Mouse (Mus musculus): Measurements from ENCODE around the gene Dyrk1b. TPM values are rescaled to one million over a fixed set of nuclear protein-coding genes. Genes with fewer than 3 reads are reported as not detected.
A peak's percentile ranks its signal among the peaks of the same experiment; 100 is the strongest.

The Dyrk1b gene
- polyA plus RNA-seq, 1 experiment, result 53.7 TPM

DNA sequence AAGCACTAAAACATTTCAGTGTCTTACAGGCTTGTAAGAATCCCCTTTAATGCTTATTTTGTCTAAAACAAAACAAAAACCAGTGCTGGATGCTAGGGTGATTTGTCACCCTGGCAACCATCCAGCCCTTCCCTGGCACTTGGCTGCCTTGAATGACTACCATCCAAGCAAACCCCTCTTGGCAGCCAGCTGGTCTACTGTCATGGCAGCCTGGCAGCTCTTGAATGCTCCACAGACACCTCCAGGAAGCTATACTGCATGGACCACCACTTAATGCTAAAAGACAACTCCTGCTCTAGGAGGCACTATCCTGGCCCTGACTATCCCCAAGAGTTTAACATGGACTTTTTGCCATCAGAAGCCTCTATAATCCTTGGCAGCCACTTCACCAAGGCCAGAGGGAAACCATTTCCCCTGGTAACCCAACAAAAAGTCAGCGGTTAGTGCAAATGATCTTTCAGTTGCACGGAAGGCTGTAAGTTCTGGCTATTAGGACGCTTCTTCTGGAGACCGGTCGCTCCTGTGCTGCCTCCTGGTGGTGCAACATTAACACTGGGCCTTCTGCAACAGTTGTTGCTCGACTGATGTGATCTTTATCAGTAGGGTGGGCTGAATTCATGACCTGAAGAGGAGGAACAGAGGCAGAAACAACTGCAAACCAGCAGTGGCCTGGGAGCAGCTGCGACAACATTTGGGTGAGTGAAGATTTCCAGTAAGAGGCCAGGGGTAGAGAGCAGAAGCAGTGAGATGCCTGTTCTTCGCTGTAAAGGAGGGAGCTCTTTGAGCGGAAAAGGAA lies 10.8 kb upstream of the Dyrk1b start:
- 2% methylated on average over 9 of the region's 9 CpGs for WGBS
- H3K4me1 ChIP-seq (ENCODE audit: control insufficient read depth, insufficient read depth, low read length), result peaks cover 7% of the 10 kb centered on the region
- TF ChIP-seq POLR2A (IDR thresholded peaks at IDR 0.05; ENCODE audit: borderline replicate concordance, extremely low read depth, low read depth, low read length) (no peak), CTCF (IDR thresholded peaks at IDR 0.05; ENCODE audit: insufficient read depth, low read length) (peak; percentile 87)
- peak; percentile 57 for DNase-seq
- H3K4me3 ChIP-seq (replicated peaks; ENCODE audit: extremely low read depth, low read depth, low read length), result peak overlapping the region; percentile 65

DNA sequence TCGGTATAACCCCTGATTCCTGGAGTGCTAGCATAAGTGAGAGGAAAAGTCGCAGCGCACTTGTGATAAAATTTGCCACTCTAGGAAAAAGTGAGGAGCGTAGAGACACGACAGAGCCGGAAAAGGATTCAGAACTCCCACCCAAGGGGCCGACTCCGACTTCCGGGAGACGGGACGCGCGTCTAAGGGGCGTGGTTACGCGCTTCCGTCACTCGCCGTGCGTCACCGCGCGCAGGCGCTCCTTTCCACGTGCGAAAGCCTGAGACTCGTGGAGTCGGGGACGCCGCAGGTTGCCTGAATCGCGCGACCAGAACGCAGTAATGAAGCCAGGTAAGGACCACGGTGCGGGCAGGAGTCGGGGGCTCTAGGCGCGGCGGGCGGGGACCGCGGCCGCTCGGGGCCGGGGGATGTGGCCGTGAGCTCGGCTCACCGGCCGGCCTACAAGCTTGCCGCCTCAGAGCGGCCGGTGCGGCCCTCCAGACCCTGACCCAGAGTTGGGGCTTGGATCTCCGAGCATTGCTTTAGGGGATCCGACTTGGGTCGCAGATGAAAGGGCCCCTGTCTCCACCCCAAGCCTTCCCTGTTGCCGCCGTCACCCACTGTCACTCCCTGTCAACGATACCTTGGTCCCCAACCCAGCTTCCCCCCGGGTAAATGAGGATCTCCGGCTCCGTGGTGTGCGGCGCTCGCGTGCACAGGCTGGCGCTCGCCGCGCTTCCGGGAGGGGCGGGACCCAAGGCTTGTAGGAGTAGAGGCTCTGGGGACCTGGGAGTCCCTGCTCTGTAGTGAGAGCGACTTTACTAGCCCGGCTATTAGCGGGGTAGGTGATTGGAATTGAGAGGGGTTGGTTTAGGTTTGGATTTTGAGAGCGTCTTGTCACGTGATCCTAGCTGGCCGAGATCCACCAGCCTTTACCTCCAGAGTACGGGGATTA lies 9.5 kb upstream of the Dyrk1b start, which contains the start of gene Fbl:
TSS of gene Fbl (plus strand) at position 222 of the 934 bp plus-strand sequence.
- TF ChIP-seq POLR2A (IDR thresholded peaks at IDR 0.05; ENCODE audit: borderline replicate concordance, extremely low read depth, low read depth, low read length) (peak; percentile 72; the same call in 1 of the 2 replicates), CTCF (IDR thresholded peaks at IDR 0.05; ENCODE audit: insufficient read depth, low read length) (no peak)
- Histone ChIP-seq H3K4me1 (ENCODE audit: control insufficient read depth, insufficient read depth, low read length) (peaks cover 7% of the 10 kb centered on the region), H3K4me3 (replicated peaks; ENCODE audit: extremely low read depth, low read depth, low read length) (peak within 1 kb of the TSS; percentile 65)
- WGBS, result under 1% methylated on average over 80 of the region's 80 CpGs
- DNase-seq, result peak; percentile 88

DNA sequence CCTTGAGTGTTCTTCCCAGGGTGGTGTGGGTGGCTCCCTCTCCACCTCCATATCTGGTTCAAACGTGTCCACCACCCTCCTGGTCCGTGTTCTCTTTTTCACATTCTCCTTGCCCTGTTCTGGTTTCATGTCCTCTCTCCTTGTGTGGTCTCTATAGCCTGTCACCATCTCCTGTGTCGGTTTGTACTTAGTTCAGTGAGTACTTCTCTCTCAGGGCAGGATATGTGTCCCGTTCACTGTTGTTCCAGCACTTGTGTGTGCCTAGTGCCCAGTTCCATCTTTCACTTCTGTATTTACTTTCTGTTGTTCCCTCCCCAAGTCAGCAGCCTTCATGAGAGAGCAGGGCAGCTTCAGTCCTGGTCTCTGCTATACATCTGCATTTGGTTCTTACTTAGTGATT lies 3.9 kb upstream of the Dyrk1b start:
- DNase-seq, result no peak
- Histone ChIP-seq H3K4me3 (replicated peaks; ENCODE audit: extremely low read depth, low read depth, low read length) (no peak overlapping the region), H3K4me1 (ENCODE audit: control insufficient read depth, insufficient read depth, low read length) (peaks cover 4% of the 10 kb centered on the region)
- WGBS, result 74% methylated on average over 4 of the region's 4 CpGs
- TF ChIP-seq POLR2A (IDR thresholded peaks at IDR 0.05; ENCODE audit: borderline replicate concordance, extremely low read depth, low read depth, low read length) (no peak), CTCF (IDR thresholded peaks at IDR 0.05; ENCODE audit: insufficient read depth, low read length) (no peak)

DNA sequence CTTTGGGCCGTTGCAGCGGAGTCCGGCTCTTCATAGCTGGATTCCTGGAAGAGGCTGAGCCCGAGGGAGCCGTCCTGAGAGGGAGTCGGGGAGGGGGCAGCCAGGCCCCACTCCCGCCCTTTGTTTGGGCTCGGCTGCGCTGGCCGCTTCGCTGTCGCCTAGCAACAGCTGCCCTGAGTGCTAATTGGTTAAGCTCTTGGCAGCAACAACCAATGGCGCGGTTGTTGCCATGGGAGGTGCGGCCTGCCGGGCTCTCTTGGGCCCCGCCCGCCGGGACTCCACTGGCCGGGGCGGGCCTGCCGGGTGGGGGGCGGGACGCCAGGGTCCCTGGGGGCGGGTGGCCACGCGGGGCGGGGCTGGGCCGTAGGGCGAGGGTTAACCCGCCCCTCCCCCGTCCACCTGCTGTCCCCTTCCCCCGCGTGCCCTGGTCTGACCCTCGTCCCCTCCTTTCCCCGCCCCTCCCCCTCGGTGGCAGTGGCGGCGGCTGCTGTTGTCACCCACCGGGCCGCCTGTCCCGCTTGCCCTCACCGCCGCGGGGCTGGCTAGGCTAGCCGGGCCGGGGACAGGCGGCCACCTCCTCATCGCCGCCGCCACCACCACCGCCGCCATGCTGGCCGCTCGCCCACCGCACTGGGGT lies 590 bp downstream of the Dyrk1b start:
- Histone ChIP-seq H3K4me1 (ENCODE audit: control insufficient read depth, insufficient read depth, low read length) (no peaks in the 10 kb centered on the region), H3K4me3 (replicated peaks; ENCODE audit: extremely low read depth, low read depth, low read length) (peak overlapping the region; percentile 93)
- peak; percentile 92 for DNase-seq
- 1% methylated on average over 46 of the region's 56 CpGs for WGBS
- TF ChIP-seq POLR2A (IDR thresholded peaks at IDR 0.05; ENCODE audit: borderline replicate concordance, extremely low read depth, low read depth, low read length), result no peak; the same call in 1 of the 2 replicates
- TF ChIP-seq CTCF (IDR thresholded peaks at IDR 0.05; ENCODE audit: insufficient read depth, low read length), result no peak

DNA sequence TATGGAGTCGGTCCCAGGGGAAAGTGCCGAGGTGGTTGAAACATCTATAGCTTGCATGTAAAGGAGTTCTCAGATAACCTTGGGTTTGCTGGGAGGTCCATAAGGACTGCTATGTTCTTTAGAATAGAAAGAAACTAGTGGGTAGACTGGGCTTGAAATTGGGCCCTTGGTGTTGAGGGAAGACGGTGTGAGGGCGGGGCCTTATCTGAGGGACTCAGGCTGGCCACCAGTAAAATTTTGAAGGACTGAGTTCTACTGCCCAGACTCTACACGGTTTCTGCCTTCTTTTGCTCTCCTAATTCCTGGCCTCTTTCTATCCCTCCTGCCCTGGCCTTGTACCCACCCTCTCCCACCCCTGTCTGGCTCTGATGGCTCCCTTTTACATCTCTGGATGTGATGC lies 1.6 kb downstream of the Dyrk1b start:
- no peak for TF ChIP-seq CTCF (IDR thresholded peaks at IDR 0.05; ENCODE audit: insufficient read depth, low read length)
- no peak for TF ChIP-seq POLR2A (IDR thresholded peaks at IDR 0.05; ENCODE audit: borderline replicate concordance, extremely low read depth, low read depth, low read length)
- no peak overlapping the region for H3K4me3 ChIP-seq (replicated peaks; ENCODE audit: extremely low read depth, low read depth, low read length)
- 76% methylated on average over 5 of the region's 5 CpGs for WGBS

DNA sequence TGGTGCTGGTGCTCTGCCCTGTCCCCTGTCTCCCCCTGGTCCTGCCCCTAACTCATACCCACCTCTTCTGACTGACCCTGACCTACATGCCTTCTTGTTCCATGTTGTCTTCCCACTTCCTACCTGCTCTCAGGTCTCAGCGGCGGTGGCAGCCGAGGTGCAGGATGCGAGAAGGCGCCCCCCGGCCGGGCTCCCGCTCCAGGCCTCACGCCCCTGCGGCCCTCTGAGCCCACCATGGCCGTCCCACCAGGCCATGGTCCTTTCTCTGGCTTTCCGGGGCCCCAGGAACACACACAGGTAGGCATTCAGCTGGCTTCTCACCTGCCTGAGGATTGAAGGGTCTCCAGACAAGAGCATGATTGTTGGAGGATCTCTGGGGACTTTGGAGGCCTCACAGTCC lies 2.1 kb downstream of the Dyrk1b start:
- H3K4me3 ChIP-seq (replicated peaks; ENCODE audit: extremely low read depth, low read depth, low read length), result no peak overlapping the region
- TF ChIP-seq CTCF (IDR thresholded peaks at IDR 0.05; ENCODE audit: insufficient read depth, low read length) (no peak), POLR2A (IDR thresholded peaks at IDR 0.05; ENCODE audit: borderline replicate concordance, extremely low read depth, low read depth, low read length) (no peak)
- H3K4me1 ChIP-seq (ENCODE audit: control insufficient read depth, insufficient read depth, low read length), result no peaks in the 10 kb centered on the region
- no peak for DNase-seq
- 98% methylated on average over 12 of the region's 12 CpGs for WGBS

More for the DNA sequence above, 1.6 kb downstream of the Dyrk1b start:
- no peak for DNase-seq
- H3K4me1 ChIP-seq (ENCODE audit: control insufficient read depth, insufficient read depth, low read length), result no peaks in the 10 kb centered on the region

DNA sequence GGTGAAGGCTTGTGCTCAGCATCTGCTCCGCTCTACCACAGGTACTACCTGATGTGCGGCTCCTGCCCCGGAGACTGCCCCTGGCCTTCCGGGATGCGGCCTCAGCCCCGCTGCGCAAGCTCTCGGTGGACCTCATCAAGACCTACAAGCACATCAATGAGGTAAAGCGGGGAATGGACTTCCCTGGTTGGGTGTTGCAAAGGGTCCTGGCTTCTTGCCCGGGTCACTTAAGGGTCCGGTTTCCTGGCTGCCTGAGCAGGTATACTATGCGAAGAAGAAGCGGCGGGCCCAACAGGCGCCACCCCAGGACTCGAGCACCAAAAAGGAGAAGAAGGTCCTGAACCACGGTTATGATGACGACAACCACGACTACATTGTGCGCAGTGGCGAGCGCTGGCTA lies 3.1 kb downstream of the Dyrk1b start:
- Histone ChIP-seq H3K4me1 (ENCODE audit: control insufficient read depth, insufficient read depth, low read length) (no peaks in the 10 kb centered on the region), H3K4me3 (replicated peaks; ENCODE audit: extremely low read depth, low read depth, low read length) (no peak overlapping the region)

DNA sequence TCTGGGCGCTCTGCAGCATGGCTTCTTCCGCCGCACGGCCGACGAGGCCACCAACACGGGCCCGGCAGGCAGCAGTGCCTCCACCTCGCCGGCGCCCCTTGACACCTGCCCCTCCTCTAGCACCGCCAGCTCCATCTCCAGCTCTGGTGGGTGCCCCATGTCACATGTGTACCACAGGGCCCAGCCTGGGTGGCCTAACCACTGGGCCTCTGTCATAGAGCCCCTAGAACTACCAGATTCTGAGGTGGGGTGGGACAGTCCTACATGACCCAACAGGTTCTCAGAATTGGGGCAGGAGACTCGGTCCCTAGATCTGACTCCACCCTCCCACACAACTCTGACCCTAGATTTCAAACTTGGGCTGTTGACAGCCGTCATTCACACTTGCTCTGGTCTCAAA lies 6.6 kb downstream of the Dyrk1b start:
- no peak for TF ChIP-seq CTCF (IDR thresholded peaks at IDR 0.05; ENCODE audit: insufficient read depth, low read length)
- TF ChIP-seq POLR2A (IDR thresholded peaks at IDR 0.05; ENCODE audit: borderline replicate concordance, extremely low read depth, low read depth, low read length), result no peak
- Histone ChIP-seq H3K4me1 (ENCODE audit: control insufficient read depth, insufficient read depth, low read length) (no peaks in the 10 kb centered on the region), H3K4me3 (replicated peaks; ENCODE audit: extremely low read depth, low read depth, low read length) (no peak overlapping the region)
- WGBS, result 89% methylated on average over 14 of the region's 14 CpGs
- DNase-seq, result no peak

More for the DNA sequence above, 3.1 kb downstream of the Dyrk1b start:
- 86% methylated on average over 22 of the region's 22 CpGs for WGBS
- TF ChIP-seq CTCF (IDR thresholded peaks at IDR 0.05; ENCODE audit: insufficient read depth, low read length) (no peak), POLR2A (IDR thresholded peaks at IDR 0.05; ENCODE audit: borderline replicate concordance, extremely low read depth, low read depth, low read length) (no peak)
- DNase-seq, result no peak

DNA sequence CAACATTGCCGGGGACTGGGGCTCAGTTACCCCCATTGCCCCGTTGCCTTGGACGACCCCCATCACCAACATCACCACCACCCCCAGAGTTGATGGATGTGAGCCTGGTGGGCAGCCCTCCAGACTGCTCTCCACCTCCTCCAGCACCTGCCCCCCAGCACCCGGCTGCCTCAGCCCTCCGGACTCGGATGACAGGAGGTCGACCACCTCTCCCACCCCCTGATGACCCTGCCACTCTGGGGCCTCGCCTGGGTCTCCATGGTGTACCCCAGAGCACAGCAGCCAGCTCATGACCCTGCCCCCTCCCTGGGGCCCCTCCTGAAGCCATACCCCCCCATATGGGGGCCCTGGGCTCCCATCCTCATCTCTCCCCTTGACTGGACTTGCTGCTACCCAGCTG lies 7.4 kb downstream of the Dyrk1b start:
- TF ChIP-seq CTCF (IDR thresholded peaks at IDR 0.05; ENCODE audit: insufficient read depth, low read length) (no peak), POLR2A (IDR thresholded peaks at IDR 0.05; ENCODE audit: borderline replicate concordance, extremely low read depth, low read depth, low read length) (no peak)
- H3K4me3 ChIP-seq (replicated peaks; ENCODE audit: extremely low read depth, low read depth, low read length), result no peak overlapping the region
- 85% methylated on average over 8 of the region's 8 CpGs for WGBS

More for the DNA sequence above, 7.4 kb downstream of the Dyrk1b start:
- DNase-seq, result no peak
- H3K4me1 ChIP-seq (ENCODE audit: control insufficient read depth, insufficient read depth, low read length), result no peaks in the 10 kb centered on the region
